Mouse (Mus musculus) R1 (cell line): ENCODE data around the gene H2-Ab1.
A peak's percentile ranks its signal among the peaks of the same experiment; 100 is the strongest.

Experiments used
- DNase-seq: peaks from one replicate; pipeline ENCODE4 v3.0.0-alpha.2; 2018; ENCODE audit warnings: low read depth, low spot score

H2-Ab1 gene

GRCm38 (mm10) chr17:34308161-34308560 lies 50.7 kb downstream of the H2-Ab1 start:
- DNase-seq: no peak

- DNase-seq: no peak
These were observed 51.7 kb downstream of the H2-Ab1 start for GRCm38 (mm10) chr17:34309225-34309624.

- peak; percentile 82 for DNase-seq
These were observed 52.3 kb downstream of the H2-Ab1 start for GRCm38 (mm10) chr17:34309683-34310385.

- DNase-seq: peak; percentile 56
These were observed 53.0 kb downstream of the H2-Ab1 start for GRCm38 (mm10) chr17:34310526-34310925.

- no peak for DNase-seq
These were observed 54.7 kb downstream of the H2-Ab1 start for GRCm38 (mm10) chr17:34312185-34312584.

GRCm38 (mm10) chr17:34313393-34313792 lies 55.9 kb downstream of the H2-Ab1 start:
- DNase-seq: peak; percentile 80

- peak; percentile 33 for DNase-seq
These were observed 56.8 kb downstream of the H2-Ab1 start for GRCm38 (mm10) chr17:34314286-34314685.

- DNase-seq: no peak
These were observed 58.0 kb downstream of the H2-Ab1 start for GRCm38 (mm10) chr17:34315512-34315911.

- no peak for DNase-seq
These were observed 59.2 kb downstream of the H2-Ab1 start for GRCm38 (mm10) chr17:34316697-34317096.

- no peak for DNase-seq
These were observed 59.8 kb downstream of the H2-Ab1 start for GRCm38 (mm10) chr17:34317275-34317674.
